ENCODE assay signal across 15 mouse cellular contexts in genomic region chr11:97418834-97419539, GRCm38 (mm10). TPM values are rescaled to one million over a fixed set of nuclear protein-coding genes. Genes with fewer than 3 reads are reported as not detected.
DNase-seq lines count a peak whose midpoint lies in the region; ATAC-seq and TF ChIP-seq lines count a peak whose summit lies in the region.
"Had no signal": no experiment of that assay in that cellular context is flagged by ENCODE, and none has a peak within 500 bp of the region (broad histone marks: within the 10 kb centered on the region; RNA-seq: fewer than 3 reads in every experiment).

No protein-coding gene starts in this region.

- TF ChIP-seq EP300 in stomach, postnatal 0 days (optimal IDR thresholded peaks at IDR 0.05): no peak

- peak overlapping the region; percentile 66; the same call in 1 of the 2 replicates for H3K27ac ChIP-seq in cerebellum, adult 2 months (ENCODE audit: insufficient read depth, low read length)
- H3K27ac ChIP-seq in heart, embryonic 14.5 days (replicated peaks in 1 of 2; ENCODE audit: control insufficient read depth in 1 of 2, insufficient read depth in 1 of 2, low read depth in 2 of 2, low read length in 2 of 2): no peak overlapping the region; a peak in 1 of 4 replicates
- H3K27ac ChIP-seq in stomach, postnatal 0 days (replicated peaks): peak overlapping the region; percentile 18; the same call in 1 of the 2 replicates
- H3K27ac ChIP-seq: stomach, embryonic 15.5 days had no signal

- 30% methylated on average over 14 of the region's 14 CpGs for WGBS in cerebellum, adult 2 months
- WGBS in heart, embryonic 14.5 days: 84% methylated on average over 14 of the region's 14 CpGs
- 77% methylated on average over 14 of the region's 14 CpGs for WGBS in stomach, postnatal 0 days

- no peak for TF ChIP-seq POLR2A in cerebellum, adult 2 months (IDR thresholded peaks at IDR 0.05; ENCODE audit: borderline replicate concordance, insufficient read depth, low read length)

- H3K9ac ChIP-seq in heart, embryonic 14.5 days (ENCODE audit: low read length): peak overlapping the region; percentile 8; the same call in 1 of the 2 replicates
- H3K9ac ChIP-seq in stomach, postnatal 0 days (ENCODE audit: low read length): no peak overlapping the region; the same call in 1 of the 2 replicates
- H3K9ac ChIP-seq: lung, embryonic 14.5 days; stomach, embryonic 15.5 days had no signal

- H3K36me3 ChIP-seq in heart, embryonic 14.5 days (ENCODE audit: control insufficient read depth, insufficient read depth, low read length): 0 out of 2 replicates have a peak, but pooled peaks cover 6% of the 10 kb centered on the region
- H3K36me3 ChIP-seq in stomach, postnatal 0 days (ENCODE audit: control insufficient read depth, insufficient read depth, low read length): no peaks in the 10 kb centered on the region
- H3K36me3 ChIP-seq: stomach, embryonic 15.5 days had no signal

- H3K4me1 ChIP-seq in cerebellum, adult 2 months (ENCODE audit: control insufficient read depth, insufficient read depth, low read length): peaks cover 17% of the 10 kb centered on the region; the same call in 1 of the 2 replicates
- H3K4me1 ChIP-seq in heart, embryonic 14.5 days (ENCODE audit: control insufficient read depth in 2 of 2, insufficient read depth in 2 of 2, low read length in 2 of 2): peaks cover 31 to 50% of the 10 kb centered on the region in 2 experiments
- no peaks in the 10 kb centered on the region for H3K4me1 ChIP-seq in stomach, postnatal 0 days (replicated peaks; ENCODE audit: control insufficient read depth, insufficient read depth)

- H3K4me3 ChIP-seq in cerebellum, adult 2 months (replicated peaks; ENCODE audit: insufficient read depth, low read depth, low read length): no peak overlapping the region
- no peak overlapping the region for H3K4me3 ChIP-seq in heart, embryonic 14.5 days (ENCODE audit: control insufficient read depth in 1 of 2, insufficient read depth in 1 of 2, low read depth in 1 of 2, low read length in 2 of 2)
- H3K4me3 ChIP-seq in stomach, postnatal 0 days (ENCODE audit: low read depth, low read length): no peak overlapping the region
- H3K4me3 ChIP-seq: erythroblast, embryonic 14.5 days; stomach, embryonic 15.5 days had no signal

- H3K9me3 ChIP-seq in heart, embryonic 14.5 days (ENCODE audit: control insufficient read depth, low read length): no peaks in the 10 kb centered on the region
- H3K9me3 ChIP-seq in stomach, postnatal 0 days (ENCODE audit: control insufficient read depth, low read length): no peaks in the 10 kb centered on the region
- H3K9me3 ChIP-seq: stomach, embryonic 15.5 days had no signal

- H3K4me2 ChIP-seq in heart, embryonic 14.5 days (ENCODE audit: low read length): no peak overlapping the region
- H3K4me2 ChIP-seq in stomach, postnatal 0 days (replicated peaks; ENCODE audit: low read depth): no peak overlapping the region
- H3K4me2 ChIP-seq: lung, embryonic 14.5 days; stomach, embryonic 15.5 days had no signal

- peak in 1 of 2 experiments; percentile 48 for DNase-seq in cerebellum, adult 2 months
- DNase-seq in cerebellum, adult 9-10 months: no peak
- no peak for DNase-seq in heart, adult 18-20 months
- peak; percentile 55 for DNase-seq in left cerebral cortex, adult 11 months (ENCODE audit: low spot score)
- no peak for DNase-seq in left cerebral cortex, adult 18-20 months (ENCODE audit: low spot score in 2 of 2)
- no peak for DNase-seq in stomach, postnatal 0 days (ENCODE audit: low spot score)
- no peak for DNase-seq in lung, postnatal 10 days
- DNase-seq: adrenal gland, adult 8-10 months; heart, postnatal 4 days; kidney, adult 18-20 months; liver; lung, embryonic 14.5 days had no signal

- ATAC-seq in heart, embryonic 14.5 days (ENCODE audit: insufficient number of reproducible peaks, insufficient read depth, low FRiP score, low read depth): no peak
- ATAC-seq in stomach, postnatal 0 days (ENCODE audit: low FRiP score, low TSS enrichment): no peak

- no peak for TF ChIP-seq CTCF in cerebellum, adult 2 months (IDR thresholded peaks at IDR 0.05; ENCODE audit: borderline replicate concordance, insufficient read depth, low read depth, low read length)
- no peak for TF ChIP-seq CTCF in stomach, postnatal 0 days (IDR thresholded peaks at IDR 0.05; ENCODE audit: low read depth)

- H3K27me3 ChIP-seq in cerebellum, adult 2 months (ENCODE audit: control insufficient read depth, insufficient read depth, low read length): no peaks in the 10 kb centered on the region
- no peaks in the 10 kb centered on the region for H3K27me3 ChIP-seq in heart, embryonic 14.5 days (ENCODE audit: control insufficient read depth, insufficient read depth, low read length)
- H3K27me3 ChIP-seq in stomach, postnatal 0 days (ENCODE audit: control insufficient read depth, insufficient read depth, low read length): no peaks in the 10 kb centered on the region
- H3K27me3 ChIP-seq: stomach, embryonic 15.5 days had no signal

RNA-seq across cellular contexts. Expression of gene Arhgap23, which starts 3.7 kb away (rescaled TPM):
- polyA plus RNA-seq in cerebellum, adult 2 months (2012; rRNA removed): 68.9 and 77.2 TPM in 2 replicates
- 7.1 and 8.4 TPM in 2 replicates for polyA plus RNA-seq in heart, embryonic 14.5 days (2014; fragmentation: Nextera tagmentation; extraction: Ambion mirVana)
- 10 to 100 TPM; 12.5 to 13.5 TPM for total RNA-seq in heart, adult 18-20 months (2021)
- 10 to 100 TPM; 66.5 to 75.0 TPM for total RNA-seq in left cerebral cortex, adult 18-20 months (2021)
- 4.3 and 4.6 TPM in 2 replicates for polyA plus RNA-seq in stomach, postnatal 0 days (2015; fragmentation: Nextera tagmentation; extraction: Ambion mirVana)

RNA-seq across cellular contexts. Expression of gene Socs7, which starts 56.6 kb away (rescaled TPM):
- polyA plus RNA-seq in cerebellum, adult 2 months (2012; rRNA removed): 54.3 and 61.2 TPM in 2 replicates
- polyA plus RNA-seq in heart, embryonic 14.5 days (2014; fragmentation: Nextera tagmentation; extraction: Ambion mirVana): 2.2 and 3.6 TPM in 2 replicates
- 10 to 100 TPM; 21.9 to 22.8 TPM for total RNA-seq in heart, adult 18-20 months (2021)
- 10 to 100 TPM; 80.9 to 92.7 TPM for total RNA-seq in left cerebral cortex, adult 18-20 months (2021)
- 1.3 and 1.7 TPM in 2 replicates for polyA plus RNA-seq in stomach, postnatal 0 days (2015; fragmentation: Nextera tagmentation; extraction: Ambion mirVana)

Comparison
In these comparisons a context has a peak if more than half of its experiments do, and no peak if none do; other contexts are left out.
1. H3K27ac ChIP-seq: peak in cerebellum, adult 2 months (single experiment) and stomach, postnatal 0 days (single experiment); none in heart, embryonic 14.5 days (0 of 2).
2. RNA of gene Socs7, which starts 56.6 kb away (polyA plus RNA-seq): 54.3 to 61.2 TPM in cerebellum, adult 2 months; 2.2 to 3.6 TPM in heart, embryonic 14.5 days and 1.3 to 1.7 TPM in stomach, postnatal 0 days; every median in the first group is over 10 times any median in the second.